Mouse (Mus musculus): Measurements from ENCODE around the gene Stk10. TPM values are rescaled to one million over a fixed set of nuclear protein-coding genes. Genes with fewer than 3 reads are reported as not detected.

The Stk10 gene
- polyA plus RNA-seq, 1 experiment from 2014 or later, result 5.5 TPM

DNA sequence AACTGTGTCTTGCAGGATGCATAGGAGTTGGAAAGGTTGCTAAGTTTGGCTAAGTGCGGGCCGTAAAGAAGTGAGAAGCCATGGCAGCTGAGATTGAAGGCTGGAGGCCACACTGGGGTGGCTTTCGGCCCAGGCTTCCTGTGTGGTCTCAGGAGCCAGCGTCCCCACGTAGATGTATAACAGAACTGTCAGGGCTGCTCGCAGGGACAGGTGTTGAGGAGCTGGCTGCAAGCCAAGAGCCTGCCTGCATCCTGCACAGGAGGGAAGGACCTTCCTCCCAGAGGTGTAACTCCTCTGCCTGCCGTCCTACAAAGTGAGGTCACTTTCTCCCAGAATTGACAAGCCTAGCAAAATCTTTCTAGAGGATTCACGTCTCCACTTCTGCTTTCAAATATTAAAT is 25.6 kb downstream of the Stk10 start:
- H3K9ac ChIP-seq (ENCODE audit: low read length), result no peak overlapping the region
- no peak overlapping the region for H3K4me3 ChIP-seq (ENCODE audit: low read length)
- no peaks in the 10 kb centered on the region for H3K27me3 ChIP-seq (ENCODE audit: control insufficient read depth, insufficient read depth, low read length)
- no peak for ATAC-seq (replicated peaks; ENCODE audit: extremely low read depth, insufficient read depth, low FRiP score)
- no peak overlapping the region for H3K27ac ChIP-seq (ENCODE audit: low read length)
- WGBS, result 35% methylated on average over 8 of the region's 8 CpGs
- peaks cover 29% of the 10 kb centered on the region for H3K4me1 ChIP-seq (ENCODE audit: control insufficient read depth, insufficient read depth, low read length)
- H3K4me2 ChIP-seq (ENCODE audit: low read depth, low read length), result no peak overlapping the region
- no peaks in the 10 kb centered on the region for H3K9me3 ChIP-seq (replicated peaks; ENCODE audit: control insufficient read depth, low read length)
- no peaks in the 10 kb centered on the region for H3K36me3 ChIP-seq (ENCODE audit: control insufficient read depth, insufficient read depth)

DNA sequence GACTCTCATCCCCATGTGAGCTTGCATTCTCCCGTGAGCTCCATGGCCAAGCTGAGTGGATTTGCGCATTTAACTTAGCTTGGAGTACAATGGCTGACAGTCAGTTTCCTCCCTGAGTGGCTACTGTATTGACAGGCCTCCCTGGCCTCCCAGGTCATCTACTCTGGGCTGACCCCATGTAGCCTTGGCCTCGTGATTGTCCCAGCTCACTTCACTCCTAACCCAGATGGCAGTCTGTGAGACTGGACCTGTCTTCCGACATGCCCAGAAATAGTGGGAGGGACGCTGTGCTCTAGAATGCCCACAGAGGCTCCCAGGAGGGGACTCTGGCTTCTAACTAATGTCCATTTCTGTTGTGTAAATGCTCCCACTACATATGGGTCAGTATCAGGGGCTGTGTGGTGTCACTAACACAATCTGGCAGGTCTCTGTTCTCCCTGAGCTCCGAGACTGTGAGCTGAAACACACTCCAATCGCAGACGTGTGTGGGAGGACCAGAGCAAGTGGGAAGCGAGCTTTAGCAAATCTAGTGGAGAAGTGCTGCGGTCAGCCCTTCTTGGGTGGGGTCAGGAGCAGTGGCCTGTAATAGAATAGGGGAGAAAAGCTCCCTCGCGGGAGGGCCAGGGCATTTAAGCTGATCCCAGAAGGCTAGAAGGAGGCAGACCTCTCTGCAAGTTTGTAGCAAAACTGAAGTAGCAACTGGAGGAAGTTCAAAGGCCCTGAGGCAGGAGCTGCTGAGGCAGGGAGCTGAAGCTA is 27.1 kb downstream of the Stk10 start:
- WGBS, result 84% methylated on average over 12 of the region's 12 CpGs
- Histone ChIP-seq H3K4me3 (ENCODE audit: low read length) (no peak overlapping the region), H3K4me1 (ENCODE audit: control insufficient read depth, insufficient read depth, low read length) (peaks cover 26% of the 10 kb centered on the region), H3K9ac (ENCODE audit: low read length) (no peak overlapping the region), H3K27ac (ENCODE audit: low read length) (no peak overlapping the region), H3K9me3 (replicated peaks; ENCODE audit: control insufficient read depth, low read length) (no peaks in the 10 kb centered on the region), H3K36me3 (ENCODE audit: control insufficient read depth, insufficient read depth) (no peaks in the 10 kb centered on the region), H3K27me3 (ENCODE audit: control insufficient read depth, insufficient read depth, low read length) (no peaks in the 10 kb centered on the region), H3K4me2 (ENCODE audit: low read depth, low read length) (no peak overlapping the region)
- ATAC-seq (replicated peaks; ENCODE audit: extremely low read depth, insufficient read depth, low FRiP score), result no peak

DNA sequence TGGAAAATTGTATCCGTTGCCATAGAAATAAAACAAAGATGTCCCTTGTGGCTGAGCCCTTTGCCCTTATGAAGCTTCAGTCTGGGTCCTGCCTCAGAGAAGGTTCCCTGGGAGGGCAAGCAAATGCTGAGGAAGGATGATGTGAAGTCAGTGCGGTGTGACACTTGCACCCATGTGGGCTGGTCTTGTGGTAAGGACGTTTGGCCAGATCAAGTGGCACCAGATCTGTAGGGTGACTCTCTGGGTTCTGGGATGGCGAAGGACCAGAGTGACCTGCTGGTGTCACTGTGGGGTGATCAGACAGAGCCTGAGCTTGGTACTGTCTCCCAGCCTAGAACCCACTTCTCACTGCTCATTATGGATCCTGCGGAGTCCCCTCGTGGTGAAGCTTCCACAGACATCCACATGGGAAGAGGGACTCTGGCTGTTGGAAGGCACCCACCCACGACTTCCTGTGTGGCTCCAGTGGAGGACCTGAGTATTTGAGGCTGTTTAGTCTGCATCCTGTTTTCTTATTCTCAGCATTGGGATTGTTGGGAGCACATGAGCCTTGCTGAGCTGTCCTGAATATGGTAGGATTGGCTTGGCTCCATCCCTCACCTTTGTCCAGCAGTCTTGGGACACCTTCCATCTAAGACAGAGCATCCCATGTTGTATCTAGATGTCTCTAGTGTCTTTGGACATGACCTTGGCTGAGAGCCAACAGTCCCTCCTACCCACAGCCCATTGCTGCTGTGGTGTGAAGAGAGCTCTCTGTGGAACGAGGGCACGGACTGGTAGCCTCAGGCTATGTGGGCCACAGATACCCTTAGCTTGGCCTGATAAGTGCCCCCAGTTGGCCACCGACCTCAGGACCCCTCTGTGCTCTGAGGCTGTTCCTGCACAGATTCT is 28.6 kb downstream of the Stk10 start:
- no peak overlapping the region for H3K4me2 ChIP-seq (ENCODE audit: low read depth, low read length)
- H3K4me1 ChIP-seq (ENCODE audit: control insufficient read depth, insufficient read depth, low read length), result peaks cover 22% of the 10 kb centered on the region
- no peak overlapping the region for H3K4me3 ChIP-seq (ENCODE audit: low read length)
- no peaks in the 10 kb centered on the region for H3K36me3 ChIP-seq (ENCODE audit: control insufficient read depth, insufficient read depth)
- 0 out of 2 replicates have a peak, but pooled peaks have one; percentile 15 for ATAC-seq (replicated peaks; ENCODE audit: extremely low read depth, insufficient read depth, low FRiP score)
- H3K9me3 ChIP-seq (replicated peaks; ENCODE audit: control insufficient read depth, low read length), result no peaks in the 10 kb centered on the region
- peak overlapping the region; percentile 20 for H3K27ac ChIP-seq (ENCODE audit: low read length)
- 72% methylated on average over 10 of the region's 10 CpGs for WGBS
- H3K9ac ChIP-seq (ENCODE audit: low read length), result no peak overlapping the region
- H3K27me3 ChIP-seq (ENCODE audit: control insufficient read depth, insufficient read depth, low read length), result no peaks in the 10 kb centered on the region

DNA sequence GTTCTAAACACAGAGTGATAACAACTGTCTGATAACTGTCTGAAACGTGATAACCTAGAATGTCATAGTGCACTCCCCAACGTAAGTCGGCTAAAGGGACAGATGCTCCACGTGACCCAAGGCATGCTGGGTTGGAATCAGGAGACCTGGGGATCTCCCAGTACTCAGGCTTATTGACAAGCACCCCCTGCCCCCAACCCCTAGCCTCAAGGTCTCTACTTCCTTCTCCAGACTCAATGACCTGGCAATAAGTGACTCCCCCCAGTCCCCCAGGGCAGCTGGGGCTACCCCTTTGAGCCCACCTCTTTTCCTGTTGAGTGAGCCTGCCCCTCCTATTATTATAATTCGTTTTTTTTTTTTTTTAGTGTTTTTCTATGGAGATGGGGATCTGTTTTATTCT is 29.6 kb downstream of the Stk10 start:
- Histone ChIP-seq H3K9ac (ENCODE audit: low read length) (no peak overlapping the region), H3K9me3 (replicated peaks; ENCODE audit: control insufficient read depth, low read length) (no peaks in the 10 kb centered on the region), H3K36me3 (ENCODE audit: control insufficient read depth, insufficient read depth) (no peaks in the 10 kb centered on the region), H3K27ac (ENCODE audit: low read length) (no peak overlapping the region), H3K27me3 (ENCODE audit: control insufficient read depth, insufficient read depth, low read length) (no peaks in the 10 kb centered on the region), H3K4me2 (ENCODE audit: low read depth, low read length) (no peak overlapping the region), H3K4me3 (ENCODE audit: low read length) (no peak overlapping the region), H3K4me1 (ENCODE audit: control insufficient read depth, insufficient read depth, low read length) (peaks cover 22% of the 10 kb centered on the region)
- ATAC-seq (replicated peaks; ENCODE audit: extremely low read depth, insufficient read depth, low FRiP score), result no peak
- WGBS, result 54% methylated on average over 5 of the region's 5 CpGs

DNA sequence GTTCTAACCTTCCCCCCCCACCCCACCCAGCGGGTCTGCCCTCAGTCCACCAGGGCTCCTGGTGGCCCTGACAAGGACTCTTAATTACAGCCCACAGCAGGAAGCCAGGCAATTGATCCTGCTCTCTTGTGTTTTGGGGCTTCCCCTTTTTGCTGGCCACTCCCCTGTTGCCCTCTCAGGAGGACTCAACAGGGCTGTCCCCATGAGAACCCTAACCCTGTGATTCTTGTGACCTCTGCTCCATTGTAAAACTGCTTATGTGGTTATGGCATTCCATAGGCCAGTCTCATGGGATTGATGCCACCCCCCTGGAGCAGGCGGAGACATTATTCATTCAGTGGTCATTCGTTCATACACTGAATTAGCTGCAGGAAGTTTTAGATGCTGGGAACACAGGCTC is 30.6 kb downstream of the Stk10 start:
- ATAC-seq (replicated peaks; ENCODE audit: extremely low read depth, insufficient read depth, low FRiP score), result no peak
- Histone ChIP-seq H3K27me3 (ENCODE audit: control insufficient read depth, insufficient read depth, low read length) (no peaks in the 10 kb centered on the region), H3K4me2 (ENCODE audit: low read depth, low read length) (no peak overlapping the region), H3K27ac (ENCODE audit: low read length) (no peak overlapping the region), H3K4me1 (ENCODE audit: control insufficient read depth, insufficient read depth, low read length) (peaks cover 19% of the 10 kb centered on the region), H3K9ac (ENCODE audit: low read length) (no peak overlapping the region), H3K4me3 (ENCODE audit: low read length) (no peak overlapping the region), H3K36me3 (ENCODE audit: control insufficient read depth, insufficient read depth) (no peaks in the 10 kb centered on the region), H3K9me3 (replicated peaks; ENCODE audit: control insufficient read depth, low read length) (no peaks in the 10 kb centered on the region)
- 59% methylated on average over 3 of the region's 3 CpGs for WGBS

DNA sequence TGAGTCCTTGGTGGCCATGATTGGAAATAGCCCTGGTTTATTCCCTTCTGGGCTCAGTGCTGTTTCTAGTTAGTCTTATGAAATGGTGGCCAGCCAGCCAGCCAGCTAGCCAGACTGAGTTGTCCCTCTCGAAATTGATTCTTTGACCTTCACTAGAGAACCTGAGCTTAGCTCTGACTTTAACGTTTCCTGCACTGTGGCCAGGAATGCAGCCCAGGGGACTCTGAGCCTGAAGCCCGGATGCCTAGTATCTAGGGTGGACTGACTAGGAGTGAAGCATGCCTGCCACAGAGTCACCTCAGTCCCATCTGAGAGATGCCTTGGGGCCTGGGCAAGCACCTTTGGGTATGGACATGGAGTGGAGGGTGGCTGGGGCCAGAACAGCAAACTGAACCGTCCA is 31.5 kb downstream of the Stk10 start:
- Histone ChIP-seq H3K27ac (ENCODE audit: low read length) (no peak overlapping the region), H3K4me3 (ENCODE audit: low read length) (no peak overlapping the region), H3K4me2 (ENCODE audit: low read depth, low read length) (no peak overlapping the region), H3K9me3 (replicated peaks; ENCODE audit: control insufficient read depth, low read length) (no peaks in the 10 kb centered on the region), H3K9ac (ENCODE audit: low read length) (no peak overlapping the region), H3K4me1 (ENCODE audit: control insufficient read depth, insufficient read depth, low read length) (peaks cover 18% of the 10 kb centered on the region), H3K27me3 (ENCODE audit: control insufficient read depth, insufficient read depth, low read length) (no peaks in the 10 kb centered on the region), H3K36me3 (ENCODE audit: control insufficient read depth, insufficient read depth) (no peaks in the 10 kb centered on the region)
- no peak for ATAC-seq (replicated peaks; ENCODE audit: extremely low read depth, insufficient read depth, low FRiP score)
- WGBS, result 48% methylated on average over 4 of the region's 4 CpGs

DNA sequence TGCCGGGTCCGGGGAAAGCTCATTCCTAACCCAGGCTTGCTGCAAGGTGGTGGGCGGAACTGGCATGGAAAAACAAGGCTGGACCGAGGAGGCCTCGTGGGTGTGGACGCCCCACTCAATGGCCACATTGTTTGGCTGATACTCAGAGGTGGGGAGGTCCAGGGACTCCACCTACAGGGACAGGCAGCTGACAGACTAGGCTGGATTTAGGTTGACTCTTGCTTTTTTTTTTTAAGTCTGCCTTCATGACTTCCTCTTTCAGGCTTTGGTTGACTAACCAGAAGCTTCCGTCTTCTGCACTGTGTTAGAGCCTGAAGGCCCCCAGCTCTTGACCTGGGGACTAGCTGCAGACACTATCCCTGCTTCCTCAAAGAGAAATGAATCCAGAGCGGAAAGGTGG is 32.0 kb downstream of the Stk10 start:
- 0 out of 2 replicates have a peak, but pooled peaks have one; percentile 11 for ATAC-seq (replicated peaks; ENCODE audit: extremely low read depth, insufficient read depth, low FRiP score)
- Histone ChIP-seq H3K4me3 (ENCODE audit: low read length) (no peak overlapping the region), H3K4me1 (ENCODE audit: control insufficient read depth, insufficient read depth, low read length) (peaks cover 18% of the 10 kb centered on the region), H3K36me3 (ENCODE audit: control insufficient read depth, insufficient read depth) (no peaks in the 10 kb centered on the region), H3K4me2 (ENCODE audit: low read depth, low read length) (no peak overlapping the region), H3K9ac (ENCODE audit: low read length) (no peak overlapping the region), H3K9me3 (replicated peaks; ENCODE audit: control insufficient read depth, low read length) (peaks cover 2% of the 10 kb centered on the region; the same call in 1 of the 2 replicates), H3K27ac (ENCODE audit: low read length) (no peak overlapping the region), H3K27me3 (ENCODE audit: control insufficient read depth, insufficient read depth, low read length) (no peaks in the 10 kb centered on the region)
- whole genome bisulfite sequencing, result 54% methylated on average over 8 of the region's 8 CpGs

DNA sequence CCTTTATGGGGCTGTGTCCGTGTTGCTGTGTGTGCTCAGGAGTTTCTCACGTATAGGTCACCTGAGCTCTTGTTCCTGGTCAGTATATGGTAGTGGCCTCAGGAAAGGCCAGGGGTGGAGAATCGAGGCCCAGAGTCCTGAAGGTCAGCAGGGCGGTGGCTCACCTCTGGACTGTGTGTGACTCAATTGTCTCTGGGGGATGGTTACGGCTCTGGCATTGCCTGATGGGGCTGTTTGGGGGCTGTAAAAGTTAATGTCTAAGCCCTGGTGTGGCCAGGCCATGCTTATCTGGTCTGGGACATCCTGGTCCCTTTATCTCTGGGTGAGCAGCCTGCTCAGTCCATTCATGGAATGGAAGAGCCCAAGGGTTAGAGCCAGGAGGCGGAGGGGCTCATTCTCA is 33.1 kb downstream of the Stk10 start:
- no peak for ATAC-seq (replicated peaks; ENCODE audit: extremely low read depth, insufficient read depth, low FRiP score)
- Histone ChIP-seq H3K36me3 (ENCODE audit: control insufficient read depth, insufficient read depth) (no peaks in the 10 kb centered on the region), H3K9me3 (replicated peaks; ENCODE audit: control insufficient read depth, low read length) (peaks cover 2% of the 10 kb centered on the region; the same call in 1 of the 2 replicates), H3K9ac (ENCODE audit: low read length) (no peak overlapping the region), H3K4me1 (ENCODE audit: control insufficient read depth, insufficient read depth, low read length) (peaks cover 18% of the 10 kb centered on the region), H3K4me3 (ENCODE audit: low read length) (no peak overlapping the region), H3K4me2 (ENCODE audit: low read depth, low read length) (no peak overlapping the region), H3K27me3 (ENCODE audit: control insufficient read depth, insufficient read depth, low read length) (no peaks in the 10 kb centered on the region), H3K27ac (ENCODE audit: low read length) (no peak overlapping the region)
- WGBS, result 81% methylated on average over 6 of the region's 6 CpGs
